Mouse (Mus musculus): ENCODE measurements around the gene Jaml. TPM values are rescaled to one million over a fixed set of nuclear protein-coding genes. Genes with fewer than 3 reads are reported as not detected.

Jaml gene
- 4.9 TPM for polyA plus RNA-seq (2017; shearing (Covaris generic))

GRCm38 (mm10) chr9:45079011-45079410, at the start of gene Jaml:
TSS of gene Jaml (plus strand) at chr9:45079183.

GRCm38 (mm10) chr9:45039499-45039898, 39.5 kb upstream of the Jaml start, which contains the start of gene Mpzl2:
TSS of gene Mpzl2 (plus strand) at chr9:45039799.

DNA sequence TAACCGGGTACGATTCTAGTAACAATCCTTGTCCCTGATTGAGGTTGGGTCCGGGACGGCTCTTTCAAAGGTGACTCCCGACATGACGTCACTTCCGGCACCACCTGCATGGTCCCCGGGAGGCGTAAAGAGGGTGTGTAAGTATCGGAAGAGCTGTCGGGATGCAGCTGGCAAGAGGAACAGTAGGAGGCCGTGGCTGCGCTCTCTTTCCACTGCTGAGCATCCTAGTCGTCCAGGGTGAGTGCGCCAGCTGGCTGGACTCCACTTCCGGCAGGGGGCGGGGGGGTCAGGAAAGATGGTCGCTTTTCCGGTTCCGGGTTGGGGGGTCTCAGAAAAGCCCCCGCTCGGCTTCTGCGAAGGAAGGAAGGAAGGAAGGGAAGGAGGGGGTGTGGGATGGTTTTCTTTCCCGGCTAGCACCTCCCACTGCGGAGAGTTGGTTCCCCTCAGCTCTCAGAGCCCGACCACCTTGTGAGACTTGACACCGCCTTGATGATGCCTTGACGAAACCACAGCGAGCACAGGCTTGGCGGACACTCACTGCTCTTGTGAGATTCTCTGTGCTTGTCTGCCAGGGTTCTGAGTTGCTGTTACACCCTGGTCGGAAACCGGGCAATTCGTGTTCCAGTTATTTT, 23.8 kb upstream of the Jaml start, which contains the start of gene Mpzl3:
TSS of gene Mpzl3 (plus strand) at position 105 of the 632 bp plus-strand sequence.

DNA sequence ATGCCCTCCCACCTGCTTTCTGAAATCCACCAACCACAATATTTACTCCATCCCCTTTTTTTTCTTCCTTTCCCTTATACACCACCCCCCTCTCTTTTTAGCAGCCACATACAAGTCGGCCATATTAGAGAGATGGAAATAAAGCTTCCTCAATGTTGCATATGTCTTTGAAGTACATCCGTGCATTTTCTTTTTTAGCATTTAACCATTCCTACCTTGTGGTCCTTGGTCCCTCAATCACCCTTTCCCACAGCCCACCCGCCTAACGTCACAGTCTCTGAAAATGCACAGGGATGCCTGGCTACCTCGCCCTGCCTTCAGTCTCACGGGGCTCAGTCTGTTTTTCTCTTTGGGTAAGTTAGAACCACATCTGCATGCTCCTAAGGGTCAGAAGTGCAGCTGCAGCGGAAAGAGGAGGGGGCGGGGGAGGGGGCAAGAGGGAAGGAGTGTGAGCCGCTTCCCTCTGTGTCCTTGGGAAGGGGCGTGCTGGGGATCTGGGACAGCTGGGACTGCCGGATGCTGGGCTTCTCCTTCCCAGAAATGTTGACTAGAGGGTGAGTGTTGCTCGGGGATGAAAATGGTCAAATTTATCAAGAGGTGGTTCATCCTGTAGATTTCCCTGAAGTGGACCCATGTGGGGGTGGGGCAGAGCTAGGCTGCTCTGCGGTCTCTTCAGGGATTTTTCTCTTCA, 38.9 kb downstream of the Jaml start, which contains the start of gene Scn2b:
TSS of gene Scn2b (plus strand) at position 42 of the 691 bp plus-strand sequence.

DNA sequence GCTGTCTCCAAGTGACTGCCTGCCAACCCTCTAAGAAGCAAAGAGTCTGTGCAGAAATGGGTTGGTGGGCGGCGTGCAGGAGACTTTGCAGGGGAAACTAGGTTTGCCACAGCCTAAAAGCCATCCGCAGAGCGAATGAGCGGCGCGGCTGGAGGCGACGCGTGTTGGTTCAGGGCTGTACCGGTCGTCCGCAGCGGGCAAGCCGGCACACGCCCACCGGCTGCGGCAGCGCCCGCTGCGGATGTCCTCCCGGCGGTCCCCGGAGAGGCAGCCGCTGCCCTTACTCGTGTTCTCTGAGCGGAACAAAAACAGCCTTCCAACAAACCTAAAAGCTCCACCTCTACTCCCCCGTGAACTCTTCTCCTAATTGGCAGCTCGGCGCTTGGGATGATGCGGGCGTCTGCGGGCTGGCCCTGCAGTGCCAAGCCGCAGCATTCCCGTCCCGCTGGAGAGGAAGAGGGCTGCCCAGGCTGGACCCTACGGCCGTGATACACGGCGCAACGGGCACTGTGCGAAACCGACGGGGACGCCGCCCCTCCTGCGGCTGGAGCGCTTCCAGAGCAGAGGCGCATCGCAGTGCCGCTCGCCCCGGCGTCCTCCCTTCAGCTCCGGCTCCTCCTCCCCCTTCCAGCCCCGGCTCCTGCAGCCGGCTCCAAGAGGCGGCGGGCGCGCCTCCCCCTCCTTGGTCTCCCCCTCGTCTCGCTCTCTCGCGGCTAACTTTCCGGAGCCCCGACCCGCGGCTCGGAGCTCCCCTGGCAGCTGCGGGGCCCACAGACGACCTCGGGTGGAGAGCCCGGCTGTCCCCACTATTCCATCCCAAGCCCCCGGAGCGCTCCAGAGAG, 59.4 kb downstream of the Jaml start, which contains the start of gene Scn4b:
TSS of gene Scn4b (plus strand) at position 205 of the 842 bp plus-strand sequence.

Other genes starting within 250 kb of the Jaml start
- 40.8 TPM for gene Kmt2a, start 197.9 kb upstream of the Jaml start, polyA plus RNA-seq (2017; shearing (Covaris generic))
- gene Atp5l, start 158.4 kb upstream of the Jaml start, polyA plus RNA-seq (2017; shearing (Covaris generic)), result 307 TPM
- 52.2 TPM for gene Ube4a, start 113.6 kb upstream of the Jaml start, polyA plus RNA-seq (2017; shearing (Covaris generic))
- 1,480 TPM for gene Cd3g, start 98.8 kb upstream of the Jaml start, polyA plus RNA-seq (2017; shearing (Covaris generic))
- 967 TPM for gene Cd3d, start 97.4 kb upstream of the Jaml start, polyA plus RNA-seq (2017; shearing (Covaris generic))
- 1,516 TPM for gene Cd3e, start 69.6 kb upstream of the Jaml start, polyA plus RNA-seq (2017; shearing (Covaris generic))
- gene Mpzl2, start 39.4 kb upstream of the Jaml start, polyA plus RNA-seq (2017; shearing (Covaris generic)), result 0.23 TPM
- 18.6 TPM for gene Mpzl3, start 24.0 kb upstream of the Jaml start, polyA plus RNA-seq (2017; shearing (Covaris generic))
- gene Scn2b, start 38.6 kb downstream of the Jaml start, polyA plus RNA-seq (2017; shearing (Covaris generic)), result not detected
- 0.11 TPM for gene Scn4b, start 59.2 kb downstream of the Jaml start, polyA plus RNA-seq (2017; shearing (Covaris generic))
- 1.3 TPM for gene BC049352, start 102.8 kb downstream of the Jaml start, polyA plus RNA-seq (2017; shearing (Covaris generic))
- gene Tmprss4, start 124.9 kb downstream of the Jaml start, polyA plus RNA-seq (2017; shearing (Covaris generic)), result not detected
- gene Il10ra, start 190.0 kb downstream of the Jaml start, polyA plus RNA-seq (2017; shearing (Covaris generic)), result 107 TPM
- 0.61 TPM for gene Tmprss13, start 239.9 kb downstream of the Jaml start, polyA plus RNA-seq (2017; shearing (Covaris generic))